Mouse (Mus musculus) liver (tissue): ENCODE measurements around the gene Nelfa.
"Not testable (repeated sequence)": the region's sequence is repeated elsewhere in the genome, so short reads cannot be mapped to it uniquely, and the experiment has no call there.

Experiments used
- DNase-seq: peaks from one replicate; pipeline ENCODE4 v3.0.0-alpha.2; 2020; ENCODE audit warnings: mixed read lengths

Nelfa gene

GRCm38 (mm10) chr5:33936120-33936707 is at the start of gene Nelfa:
Gene Nelfa (minus strand): TSS chr5:33936413.
- DNase-seq: peak; percentile 98

- DNase-seq: peak; percentile 70
Observed at GRCm38 (mm10) chr5:33983309-33984121, 47.3 kb upstream of the Nelfa start, which contains the start of gene Gm1673. Gene Gm1673 (plus strand): TSS chr5:33983433.

- DNase-seq: no peak
Observed at GRCm38 (mm10) chr5:33982731-33983259, 46.6 kb upstream of the Nelfa start.

GRCm38 (mm10) chr5:33976267-33976666 is 40.1 kb upstream of the Nelfa start:
- DNase-seq: no peak

- DNase-seq: no peak
Observed at GRCm38 (mm10) chr5:33974736-33975135, 38.5 kb upstream of the Nelfa start.

GRCm38 (mm10) chr5:33959382-33959781 is 23.2 kb upstream of the Nelfa start:
- no peak for DNase-seq

- DNase-seq: no peak
Observed at GRCm38 (mm10) chr5:33955868-33956267, 19.7 kb upstream of the Nelfa start.

- DNase-seq: peak; percentile 55
Observed at GRCm38 (mm10) chr5:33954354-33954753, 18.1 kb upstream of the Nelfa start.

GRCm38 (mm10) chr5:33953471-33954185 is 17.4 kb upstream of the Nelfa start:
- DNase-seq: no peak

- no peak for DNase-seq
Observed at GRCm38 (mm10) chr5:33948314-33948713, 12.1 kb upstream of the Nelfa start.

- not testable (repeated sequence) for DNase-seq
Observed at GRCm38 (mm10) chr5:33947035-33947434, 10.8 kb upstream of the Nelfa start.

GRCm38 (mm10) chr5:33938448-33938847 is 2.2 kb upstream of the Nelfa start:
- DNase-seq: no peak

GRCm38 (mm10) chr5:33937230-33937629 is 1.0 kb upstream of the Nelfa start:
- no peak for DNase-seq

GRCm38 (mm10) chr5:33935700-33936111 is 507 bp downstream of the Nelfa start:
- DNase-seq: no peak

- DNase-seq: no peak
Observed at GRCm38 (mm10) chr5:33934877-33935276, 1.3 kb downstream of the Nelfa start.

- DNase-seq: no peak
Observed at GRCm38 (mm10) chr5:33934081-33934480, 2.1 kb downstream of the Nelfa start.

GRCm38 (mm10) chr5:33932413-33932812 is 3.8 kb downstream of the Nelfa start:
- no peak for DNase-seq

GRCm38 (mm10) chr5:33926170-33926569 is 10.0 kb downstream of the Nelfa start:
- DNase-seq: no peak

GRCm38 (mm10) chr5:33922566-33922965 is 13.6 kb downstream of the Nelfa start:
- DNase-seq: no peak

- no peak for DNase-seq
Observed at GRCm38 (mm10) chr5:33921486-33922235, 14.6 kb downstream of the Nelfa start.

GRCm38 (mm10) chr5:33920924-33921323 is 15.3 kb downstream of the Nelfa start:
- no peak for DNase-seq

- DNase-seq: no peak
Observed at GRCm38 (mm10) chr5:33920037-33920436, 16.2 kb downstream of the Nelfa start.

- DNase-seq: no peak
Observed at GRCm38 (mm10) chr5:33919466-33919865, 16.7 kb downstream of the Nelfa start.
